Mouse (Mus musculus) ES-E14 (cell line): ENCODE measurements around the gene Defb45. TPM values are rescaled to one million over a fixed set of nuclear protein-coding genes. Genes with fewer than 3 reads are reported as not detected.

Experiments used
- DNase-seq: peaks from one replicate; pipeline ENCODE4 v3.0.0-alpha.2; 2013; ENCODE audit warnings: low read depth, low spot score
- H3K27ac ChIP-seq: 2 replicates; pipeline ENCODE4 v1.5.1; 2012; ENCODE audit warnings: low read depth, mild to moderate bottlenecking, low read length, moderate library complexity, mixed read lengths; ENCODE audit not compliant: poor library complexity, insufficient read depth, severe bottlenecking
- H3K36me3 ChIP-seq: 2 replicates; pipeline ENCODE4 v1.6.1; 2012; ENCODE audit warnings: mild to moderate bottlenecking, low read length, moderate library complexity, mixed read lengths; ENCODE audit not compliant: control insufficient read depth, poor library complexity, insufficient read depth, severe bottlenecking
- H3K4me1 ChIP-seq, 2 experiments: fragments of 150-350 bp in 1 of 2; sonication (generic) in 1 of 2; 2 replicates each; pipeline ENCODE4 v1.6.1; 2012; ENCODE audit warnings: low read length in 2 of 2, mild to moderate bottlenecking in 1 of 2, mixed read lengths in 1 of 2; ENCODE audit not compliant: control insufficient read depth in 2 of 2, insufficient read depth in 2 of 2, poor library complexity in 1 of 2
- H3K4me3 ChIP-seq, 2 experiments: fragments of 150-350 bp in 1 of 2; sonication (generic) in 1 of 2; 2 replicates each; pipeline ENCODE4 v1.5.1; 2012; ENCODE audit warnings: low read length in 2 of 2, low read depth in 1 of 2, mild to moderate bottlenecking in 1 of 2, mixed read lengths in 1 of 2; ENCODE audit not compliant: insufficient read depth in 1 of 2, poor library complexity in 1 of 2, severe bottlenecking in 1 of 2
- H3K9ac ChIP-seq: 2 replicates; pipeline ENCODE4 v1.6.1; 2012; ENCODE audit warnings: low read depth, mild to moderate bottlenecking, low read length, mixed read lengths; ENCODE audit not compliant: poor library complexity, insufficient read depth, severe bottlenecking
- H3K9me3 ChIP-seq: fragments of 150-350 bp; sonication (generic); 2 replicates; pipeline ENCODE4 v1.6.1; 2012; ENCODE audit warnings: low read depth, mild to moderate bottlenecking, low read length; ENCODE audit not compliant: control insufficient read depth, insufficient read depth
- CHD2 ChIP-seq: IDR thresholded peaks from 2 replicates; pipeline ENCODE4 v1.6.1; 2014; ENCODE audit warnings: mild to moderate bottlenecking, low read depth, low read length, inconsistent platforms
- HCFC1 ChIP-seq: IDR thresholded peaks from 2 replicates; pipeline ENCODE4 v1.6.1; 2012; ENCODE audit warnings: low read length, inconsistent platforms, borderline replicate concordance; ENCODE audit not compliant: insufficient read depth
- MAFK ChIP-seq: IDR thresholded peaks from 2 replicates; pipeline ENCODE4 v1.6.1; 2014; ENCODE audit warnings: mild to moderate bottlenecking, low read depth, low read length, inconsistent platforms; ENCODE audit not compliant: insufficient read depth
- ZC3H11A ChIP-seq: IDR thresholded peaks from 2 replicates; pipeline ENCODE4 v1.6.1; 2012; ENCODE audit warnings: low read depth, mild to moderate bottlenecking, inconsistent platforms, low read length, borderline replicate concordance
- ZNF384 ChIP-seq: IDR thresholded peaks from 2 replicates; pipeline ENCODE4 v1.6.1; 2012; ENCODE audit warnings: low read depth, low read length, inconsistent platforms
- in situ Hi-C, 2 experiments: fragments of 600-800 bp; cut with MboI; formaldehyde crosslinking; loops; one replicate each; pipeline ENCODE4 v1.15.1; 2025; ENCODE audit warnings: low sequenced_read_pairs in 2 of 2, inconsistent platforms in 1 of 2; ENCODE audit not compliant: unreplicated experiment in 2 of 2
- total RNA-seq: library from RNA; depleted of rRNA; stranded (reverse); fragments of 300-350 nt; gene quantifications from 2 replicates; pipeline ENCODE4 v1.2.3, GENCODE M21; 2012; rRNA removed

The Defb45 gene
- not detected in 2 replicates for total RNA-seq

DNA sequence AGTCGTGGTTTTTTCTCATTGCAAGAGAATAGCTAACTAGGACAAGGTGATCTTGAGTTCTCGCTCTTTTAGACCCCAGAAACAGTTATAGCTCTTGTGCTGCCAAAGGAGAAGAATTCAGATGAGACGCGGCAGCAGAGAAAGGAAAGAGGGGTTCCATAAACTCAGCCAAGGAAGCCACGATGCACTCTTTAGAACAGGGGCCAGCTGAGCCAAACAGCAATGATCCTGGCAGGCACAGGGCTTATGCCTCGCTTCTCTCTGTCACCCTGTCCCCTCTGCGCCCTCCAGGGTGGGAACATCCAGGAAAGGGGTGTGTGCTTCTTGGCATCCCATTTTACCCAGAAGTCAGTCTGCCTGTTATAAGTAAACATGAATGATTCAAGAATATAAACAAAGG is at the start of gene Defb45:
Gene Defb45 (minus strand): TSS at position 101 of the 400 bp plus-strand sequence.
- no peaks in the 10 kb centered on the region for H3K36me3 ChIP-seq
- no peak within 1 kb of the TSS for H3K27ac ChIP-seq
- in situ Hi-C loops, result no loop called here
- no peak within 1 kb of the TSS for H3K4me3 ChIP-seq
- no peak for DNase-seq
- H3K4me1 ChIP-seq, result peaks cover 0 to 2% of the 10 kb centered on the region in 2 experiments; a peak in 1 of 4 replicates
- H3K9ac ChIP-seq, result no peak within 1 kb of the TSS
- TF ChIP-seq ZNF384 (no peak), CHD2 (no peak), HCFC1 (no peak), ZC3H11A (no peak)
- H3K9me3 ChIP-seq, result no peaks in the 10 kb centered on the region

DNA sequence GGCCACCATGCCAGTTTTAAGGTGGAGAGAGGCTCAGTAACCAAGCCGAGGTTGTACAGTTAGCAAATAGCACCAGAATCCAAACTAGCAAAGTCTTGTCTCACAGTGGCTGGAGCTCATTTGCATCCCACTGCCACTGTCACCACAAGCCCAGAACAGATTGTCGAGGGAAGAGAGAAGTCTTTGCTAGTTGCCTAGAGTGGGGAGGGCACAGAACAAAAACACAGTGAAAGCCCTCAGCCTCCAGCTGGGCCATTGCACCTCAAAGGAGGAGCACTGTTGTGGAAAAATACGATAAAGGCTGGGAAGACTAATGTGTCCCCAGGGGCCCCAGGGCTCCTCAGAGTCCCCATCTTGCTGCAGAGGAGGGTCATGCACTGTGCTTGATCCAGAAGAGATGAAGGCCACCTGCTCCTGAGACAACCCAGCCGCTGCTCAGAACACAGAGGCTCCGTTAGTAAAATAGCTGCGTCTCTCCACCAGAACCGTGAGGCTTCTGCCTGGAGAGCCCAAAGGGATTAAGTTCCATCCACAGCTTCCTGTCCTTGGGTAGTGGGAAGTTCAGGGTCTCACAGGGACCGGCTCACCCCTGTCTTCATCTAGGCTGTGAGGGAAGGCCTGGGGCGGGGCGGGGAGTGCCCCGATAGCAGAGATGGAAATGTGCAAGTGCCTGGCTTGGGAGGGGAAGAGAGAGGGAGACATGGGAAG is 40.4 kb upstream of the Defb45 start:
- in situ Hi-C loops, result no loop called here
- no peak overlapping the region for H3K9ac ChIP-seq
- H3K4me1 ChIP-seq, result no peaks in the 10 kb centered on the region; a peak in 1 of 4 replicates
- TF ChIP-seq HCFC1 (no peak), ZC3H11A (no peak)
- H3K27ac ChIP-seq, result no peak overlapping the region
- no peak for DNase-seq
- H3K4me3 ChIP-seq, result no peak overlapping the region
- H3K36me3 ChIP-seq, result no peaks in the 10 kb centered on the region
- no peaks in the 10 kb centered on the region for H3K9me3 ChIP-seq

DNA sequence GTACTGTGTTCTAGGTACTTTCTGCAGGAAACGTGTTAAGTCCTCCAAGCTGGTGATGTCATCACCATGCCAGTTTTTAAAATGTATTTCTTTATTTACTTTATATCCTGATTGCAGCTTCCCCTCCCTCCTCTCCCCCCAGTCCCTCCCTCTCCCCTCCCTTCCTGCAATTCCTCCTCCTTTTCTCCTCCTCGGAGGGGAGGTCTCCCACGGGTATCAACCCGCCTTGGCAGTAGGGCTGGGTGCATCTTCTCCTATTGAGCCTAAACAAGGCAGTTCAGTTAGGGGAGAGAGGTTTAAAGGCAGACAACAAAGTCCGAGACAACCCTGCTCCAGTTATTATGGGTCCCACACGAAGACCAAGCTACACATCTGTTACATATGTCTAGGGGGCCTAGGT is 39.7 kb upstream of the Defb45 start:
- no peak for DNase-seq
- Histone ChIP-seq H3K4me1 (no peaks in the 10 kb centered on the region; a peak in 1 of 4 replicates), H3K9ac (no peak overlapping the region), H3K36me3 (no peaks in the 10 kb centered on the region), H3K4me3 (no peak overlapping the region), H3K27ac (no peak overlapping the region), H3K9me3 (no peaks in the 10 kb centered on the region)
- no peak for TF ChIP-seq HCFC1
- TF ChIP-seq MAFK, result no peak
- in situ Hi-C loops, result no loop called here

DNA sequence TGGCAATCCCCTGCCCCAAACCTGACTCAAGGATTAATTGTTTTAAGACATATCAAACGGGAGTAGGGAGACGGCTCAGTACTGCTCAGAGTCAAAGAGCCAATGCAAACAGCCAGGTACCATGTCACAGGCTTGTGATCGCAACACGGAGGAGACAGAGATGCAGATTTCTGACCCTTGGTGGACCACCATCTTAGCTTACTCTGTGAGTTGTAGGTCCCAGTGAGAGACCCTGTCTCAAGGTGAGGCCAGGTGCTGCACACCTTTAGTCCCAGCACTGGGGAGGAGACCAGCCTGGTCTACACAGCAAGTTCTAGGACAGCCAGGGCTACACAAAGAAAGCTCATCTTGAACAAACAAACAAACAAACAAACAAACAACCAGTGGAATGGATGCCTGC is 38.2 kb upstream of the Defb45 start:
- H3K9ac ChIP-seq, result no peak overlapping the region
- in situ Hi-C loops, result no loop called here
- H3K4me3 ChIP-seq, result no peak overlapping the region
- H3K27ac ChIP-seq, result no peak overlapping the region
- H3K9me3 ChIP-seq, result no peaks in the 10 kb centered on the region
- H3K4me1 ChIP-seq, result no peaks in the 10 kb centered on the region; a peak in 1 of 4 replicates
- no peaks in the 10 kb centered on the region for H3K36me3 ChIP-seq
- TF ChIP-seq MAFK (no peak), HCFC1 (no peak), CHD2 (no peak), ZC3H11A (no peak), ZNF384 (no peak)
- no peak for DNase-seq

DNA sequence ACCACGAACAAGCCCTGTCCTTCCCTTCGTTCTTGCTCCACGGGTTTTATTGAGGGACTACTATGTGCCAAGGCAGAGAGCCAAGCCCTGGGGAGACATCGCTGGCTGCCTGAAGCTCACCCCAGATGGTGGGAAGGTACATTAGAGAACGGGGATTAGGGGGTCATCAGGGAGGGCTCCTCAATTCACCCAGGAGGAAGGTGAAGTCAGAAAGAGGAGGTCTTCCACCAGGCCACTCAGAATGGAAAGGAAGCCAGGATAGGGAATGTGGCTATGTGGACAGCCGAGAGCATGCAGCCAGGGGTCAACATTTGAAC is 37.8 kb upstream of the Defb45 start:
- no peak overlapping the region for H3K9ac ChIP-seq
- in situ Hi-C loops, result no loop called here
- no peaks in the 10 kb centered on the region; a peak in 1 of 4 replicates for H3K4me1 ChIP-seq
- no peak for DNase-seq
- H3K4me3 ChIP-seq, result no peak overlapping the region
- TF ChIP-seq MAFK, result no peak
- no peak for TF ChIP-seq HCFC1
- no peak for TF ChIP-seq ZNF384
- TF ChIP-seq CHD2, result no peak
- no peak for TF ChIP-seq ZC3H11A
- no peak overlapping the region for H3K27ac ChIP-seq
- no peaks in the 10 kb centered on the region for H3K9me3 ChIP-seq
- no peaks in the 10 kb centered on the region for H3K36me3 ChIP-seq
